Mouse (Mus musculus) brain, embryonic 14.5 days (tissue): ENCODE measurements around the gene Golm1.

ENCODE experiments used
- CTCF ChIP-seq: fragments of 200-500 bp; IDR thresholded peaks from 2 replicates; pipeline ENCODE4 v1.5.1; 2012; ENCODE audit warnings: inconsistent platforms, mild to moderate bottlenecking, moderate library complexity, borderline replicate concordance; ENCODE audit not compliant: insufficient read depth, insufficient read length; ENCODE audit errors: extremely low read depth
- POLR2A ChIP-seq: fragments of 200-500 bp; IDR thresholded peaks from 2 replicates; pipeline ENCODE4 v1.6.1; 2012; ENCODE audit warnings: mild to moderate bottlenecking, inconsistent platforms, borderline replicate concordance; ENCODE audit not compliant: poor library complexity, insufficient read depth, insufficient read length, severe bottlenecking; ENCODE audit errors: extremely low read depth

GRCm38 (mm10) chr13:59690576-59690975 lies 15.0 kb upstream of the Golm1 start:
- TF ChIP-seq POLR2A (no peak), CTCF (no peak)
